Mouse (Mus musculus): Measurements from ENCODE around the gene Mpst. TPM values are rescaled to one million over a fixed set of nuclear protein-coding genes. Genes with fewer than 3 reads are reported as not detected.

Mpst gene
- total and polyA plus RNA-seq, 3 experiments = 38.6 to 86.7 TPM; not detected in 1

DNA sequence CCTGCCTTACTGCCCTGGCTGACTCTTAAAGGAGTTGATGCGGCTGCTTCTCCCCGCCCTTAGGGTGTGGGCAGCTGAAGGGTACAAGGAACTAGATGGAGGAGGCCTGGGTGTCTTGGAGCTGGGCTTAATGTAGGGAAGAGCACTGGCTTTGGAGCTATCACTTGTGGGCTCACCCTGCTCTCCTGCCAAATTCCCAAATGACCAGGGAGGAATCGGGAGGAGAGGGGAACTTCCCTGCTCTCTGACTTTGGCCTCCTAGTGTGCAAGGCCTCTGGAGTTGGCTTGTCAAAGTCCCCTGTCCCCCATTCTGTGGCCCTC, 22.9 kb downstream of the Mpst start:
- no peaks in the 10 kb centered on the region for H3K79me2 ChIP-seq (ENCODE audit: control insufficient read depth, insufficient read depth, low read length, poor library complexity)
- no peaks in the 10 kb centered on the region for H3K27me3 ChIP-seq (ENCODE audit: control insufficient read depth in 1 of 2, insufficient read depth in 2 of 2, low read length in 2 of 2)
- no peak for DNase-seq (ENCODE audit: low read depth, low spot score)
- no peaks in the 10 kb centered on the region for H3K9me3 ChIP-seq (replicated peaks; ENCODE audit: insufficient read depth, low read length)
- H3K4me1 ChIP-seq (ENCODE audit: control insufficient read depth in 1 of 2, insufficient read depth in 2 of 2, low read length in 2 of 2) = no peaks in the 10 kb centered on the region
- H3K36me3 ChIP-seq (ENCODE audit: control insufficient read depth in 1 of 2, insufficient read depth in 2 of 2, low read length in 2 of 2) = no peaks in the 10 kb centered on the region
- H3K9ac ChIP-seq (ENCODE audit: control insufficient read depth, low read depth, low read length, poor library complexity, severe bottlenecking) = no peak overlapping the region
- H3K27ac ChIP-seq (ENCODE audit: control insufficient read depth, low read depth, low read length) = no peak overlapping the region
- no peak overlapping the region for H3K4me3 ChIP-seq (ENCODE audit: control insufficient read depth in 1 of 2, insufficient read depth in 1 of 2, low read depth in 2 of 2, low read length in 2 of 2)
- TF ChIP-seq ZNF384 (IDR thresholded peaks at IDR 0.05; ENCODE audit: low read depth, low read length) (no peak), NELFE (IDR thresholded peaks at IDR 0.05; ENCODE audit: low read depth, low read length) (no peak), MAFK (IDR thresholded peaks at IDR 0.05; ENCODE audit: borderline replicate concordance, low read depth, low read length) (no peak), MEF2A (IDR thresholded peaks at IDR 0.05; ENCODE audit: extremely low read depth, insufficient replicate concordance, low read depth, low read length, poor library complexity, severe bottlenecking) (no peak), ZKSCAN1 (IDR thresholded peaks at IDR 0.05; ENCODE audit: low read depth, low read length) (no peak), HCFC1 (IDR thresholded peaks at IDR 0.05; ENCODE audit: low read depth, low read length) (no peak), TBP (IDR thresholded peaks at IDR 0.05; ENCODE audit: low read depth, low read length) (no peak), ZMIZ1 (IDR thresholded peaks at IDR 0.05; ENCODE audit: low read depth, low read length) (no peak), NRF1 (IDR thresholded peaks at IDR 0.05; ENCODE audit: insufficient read depth, low read depth, low read length, poor library complexity, severe bottlenecking) (no peak), USF1 (IDR thresholded peaks at IDR 0.05; ENCODE audit: low read depth, low read length) (no peak), EP300 (IDR thresholded peaks at IDR 0.05; ENCODE audit: low read depth in 1 of 2, low read length in 2 of 2) (no peak), RAD21 (IDR thresholded peaks at IDR 0.05; ENCODE audit: low read depth, low read length) (no peak), MXI1 (IDR thresholded peaks at IDR 0.05; ENCODE audit: low read depth, low read length) (no peak), SIN3A (IDR thresholded peaks at IDR 0.05; ENCODE audit: low read length) (no peak), POLR2A (IDR thresholded peaks at IDR 0.05; ENCODE audit: control insufficient read depth in 1 of 2, insufficient read depth in 1 of 2, low read depth in 1 of 2, low read length in 2 of 2, poor library complexity in 1 of 2) (no peak), POLR2AphosphoS2 (IDR thresholded peaks at IDR 0.05; ENCODE audit: low read length) (no peak)

DNA sequence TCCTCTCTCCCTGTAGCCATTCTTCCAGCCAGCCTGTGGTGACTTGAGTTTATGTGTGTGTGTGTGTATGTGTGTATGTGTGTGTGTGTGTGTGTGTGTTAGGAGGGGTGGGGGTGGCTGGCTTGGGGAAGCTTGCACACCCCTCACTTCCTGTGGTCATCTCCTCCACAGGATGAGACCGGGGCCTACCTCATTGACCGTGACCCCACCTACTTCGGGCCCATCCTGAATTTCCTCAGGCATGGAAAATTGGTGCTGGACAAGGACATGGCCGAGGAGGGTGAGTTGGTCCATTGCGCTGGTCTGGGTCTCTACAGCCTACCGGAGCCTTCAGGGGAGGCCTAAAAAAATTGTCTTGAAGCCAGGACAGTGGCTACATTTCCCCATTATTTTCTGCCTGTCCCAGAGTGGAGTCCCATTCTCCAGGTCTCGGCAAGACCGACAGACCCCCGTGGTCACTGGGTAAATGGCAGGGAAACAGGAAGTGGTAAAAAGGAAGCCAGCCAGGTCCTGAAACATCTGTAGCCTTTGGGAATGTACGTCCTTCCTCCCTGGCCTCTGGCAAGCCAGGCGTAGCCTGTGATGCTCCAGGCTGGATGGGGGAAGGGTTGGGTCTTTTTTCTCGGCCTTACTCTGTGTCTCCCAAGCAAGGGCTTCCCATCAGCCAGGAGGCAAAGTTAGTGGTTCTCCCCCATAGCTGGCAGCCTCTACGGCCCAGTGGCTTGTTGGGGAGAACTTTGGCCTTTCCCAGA, 23.8 kb downstream of the Mpst start:
- H3K4me3 ChIP-seq (ENCODE audit: control insufficient read depth in 1 of 2, insufficient read depth in 1 of 2, low read depth in 2 of 2, low read length in 2 of 2) = no peak overlapping the region
- H3K27ac ChIP-seq (ENCODE audit: control insufficient read depth, low read depth, low read length) = no peak overlapping the region
- no peak for DNase-seq (ENCODE audit: low read depth, low spot score)
- H3K4me1 ChIP-seq (ENCODE audit: control insufficient read depth in 1 of 2, insufficient read depth in 2 of 2, low read length in 2 of 2) = no peaks in the 10 kb centered on the region
- H3K27me3 ChIP-seq (ENCODE audit: control insufficient read depth in 1 of 2, insufficient read depth in 2 of 2, low read length in 2 of 2) = no peaks in the 10 kb centered on the region
- no peaks in the 10 kb centered on the region for H3K79me2 ChIP-seq (ENCODE audit: control insufficient read depth, insufficient read depth, low read length, poor library complexity)
- H3K9me3 ChIP-seq (replicated peaks; ENCODE audit: insufficient read depth, low read length) = no peaks in the 10 kb centered on the region
- H3K9ac ChIP-seq (ENCODE audit: control insufficient read depth, low read depth, low read length, poor library complexity, severe bottlenecking) = no peak overlapping the region
- TF ChIP-seq POLR2A (IDR thresholded peaks at IDR 0.05; ENCODE audit: control insufficient read depth in 1 of 2, insufficient read depth in 1 of 2, low read depth in 1 of 2, low read length in 2 of 2, poor library complexity in 1 of 2) (no peak), SMC3 (IDR thresholded peaks at IDR 0.05; ENCODE audit: low read depth, low read length) (no peak), E2F4 (IDR thresholded peaks at IDR 0.05; ENCODE audit: borderline replicate concordance, low read depth, low read length) (no peak), RAD21 (IDR thresholded peaks at IDR 0.05; ENCODE audit: low read depth, low read length) (no peak), GATA1 (IDR thresholded peaks at IDR 0.05; ENCODE audit: low read depth, low read length) (no peak), MEF2A (IDR thresholded peaks at IDR 0.05; ENCODE audit: extremely low read depth, insufficient replicate concordance, low read depth, low read length, poor library complexity, severe bottlenecking) (no peak), TAL1 (IDR thresholded peaks at IDR 0.05; ENCODE audit: low read length) (no peak), ELF1 (IDR thresholded peaks at IDR 0.05; ENCODE audit: low read depth, low read length) (no peak), CHD2 (IDR thresholded peaks at IDR 0.05; ENCODE audit: low read length) (no peak), MAZ (IDR thresholded peaks at IDR 0.05; ENCODE audit: low read depth, low read length) (no peak), USF1 (IDR thresholded peaks at IDR 0.05; ENCODE audit: low read depth, low read length) (no peak)
- no peaks in the 10 kb centered on the region for H3K36me3 ChIP-seq (ENCODE audit: control insufficient read depth in 1 of 2, insufficient read depth in 2 of 2, low read length in 2 of 2)
